Comparison of ENCODE assay signal across 15 mouse cellular contexts in the genomic region with DNA sequence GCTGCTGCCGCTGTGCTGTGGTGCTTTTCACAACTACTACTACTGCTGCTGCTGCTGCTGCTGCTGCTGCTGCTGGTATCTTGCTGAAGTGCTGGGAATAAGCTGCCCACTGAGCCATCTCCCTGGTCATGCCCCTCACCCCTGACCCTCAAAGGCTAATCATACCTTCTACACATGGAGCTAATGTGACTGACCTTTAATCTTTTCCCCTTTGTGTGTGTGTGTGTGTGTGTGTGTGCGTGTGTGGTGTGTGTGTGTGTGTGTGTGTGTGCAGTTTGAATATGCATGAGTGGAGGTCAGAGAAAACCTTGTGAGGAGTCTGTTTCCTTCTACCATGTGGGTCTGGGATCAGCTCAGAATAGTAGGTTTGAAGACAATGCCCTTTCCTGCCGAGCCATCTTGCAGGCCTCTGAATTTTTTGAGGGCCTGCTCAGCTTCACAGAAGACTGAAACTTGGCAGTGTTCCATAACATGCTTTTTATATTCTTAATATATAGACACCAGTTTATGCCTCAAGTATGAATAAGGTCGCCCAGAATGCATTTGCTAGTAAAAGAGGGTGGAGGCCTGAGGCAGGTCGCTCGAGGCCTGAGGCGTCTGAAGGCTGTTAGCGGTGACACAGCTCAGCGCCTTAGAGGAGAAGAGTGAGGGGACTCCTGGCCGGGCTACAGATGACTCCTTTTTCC. TPM values are rescaled to one million over a fixed set of nuclear protein-coding genes. Genes with fewer than 3 reads are reported as not detected.
DNase-seq lines count a peak whose midpoint lies in the region; ATAC-seq and TF ChIP-seq lines count a peak whose summit lies in the region.
"Had no signal": no experiment of that assay in that cellular context is flagged by ENCODE, and none has a peak within 500 bp of the region (broad histone marks: within the 10 kb centered on the region; RNA-seq: fewer than 3 reads in every experiment).

No protein-coding gene starts in this region.

- no peak overlapping the region for H3K4me2 ChIP-seq in kidney, postnatal 0 days (ENCODE audit: low read length)
- no peak overlapping the region for H3K4me2 ChIP-seq in hindbrain, embryonic 16.5 days (ENCODE audit: low read length)
- no peak overlapping the region for H3K4me2 ChIP-seq in neural tube, embryonic 13.5 days
- H3K4me2 ChIP-seq: embryonic facial prominence, embryonic 15.5 days had no signal

- TF ChIP-seq CTCF in kidney, postnatal 0 days (IDR thresholded peaks at IDR 0.05; ENCODE audit: low read depth): no peak

- DNase-seq in heart, adult 11 months: peak; percentile 74
- no peak for DNase-seq in heart, postnatal 10 days
- no peak for DNase-seq in kidney, postnatal 0 days (ENCODE audit: low spot score)
- DNase-seq in kidney, adult 11 months: no peak
- DNase-seq in spleen, postnatal 10 days (ENCODE audit: low spot score in 2 of 2): no peak
- no peak for DNase-seq in adrenal gland, adult 18-20 months (ENCODE audit: low spot score in 2 of 2)
- DNase-seq: adrenal gland, postnatal 25 days; cerebellum, adult 18-20 months; gastrocnemius, postnatal 36 days; layer of hippocampus, adult 9-11 months had no signal

- intact Hi-C loops in heart, postnatal 10 days (cut with DNase I): no loop called here

- no peaks in the 10 kb centered on the region for H3K36me3 ChIP-seq in kidney, postnatal 0 days (ENCODE audit: insufficient read depth, low read length)
- no peaks in the 10 kb centered on the region for H3K36me3 ChIP-seq in hindbrain, embryonic 16.5 days (ENCODE audit: control insufficient read depth, insufficient read depth, low read length)
- no peaks in the 10 kb centered on the region for H3K36me3 ChIP-seq in neural tube, embryonic 13.5 days
- H3K36me3 ChIP-seq: embryonic facial prominence, embryonic 15.5 days had no signal

- H3K27me3 ChIP-seq in kidney, postnatal 0 days (ENCODE audit: insufficient read depth, low read length): no peaks in the 10 kb centered on the region
- H3K27me3 ChIP-seq in hindbrain, embryonic 16.5 days (replicated peaks; ENCODE audit: control insufficient read depth, insufficient read depth, low read length): no peaks in the 10 kb centered on the region
- no peaks in the 10 kb centered on the region for H3K27me3 ChIP-seq in neural tube, embryonic 13.5 days
- H3K27me3 ChIP-seq: embryonic facial prominence, embryonic 15.5 days; Patski had no signal

- no peak overlapping the region for H3K4me3 ChIP-seq in kidney, postnatal 0 days (replicated peaks; ENCODE audit: low read depth, low read length)
- no peak overlapping the region for H3K4me3 ChIP-seq in hindbrain, embryonic 16.5 days (ENCODE audit: low read length)
- no peak overlapping the region for H3K4me3 ChIP-seq in neural tube, embryonic 13.5 days
- H3K4me3 ChIP-seq: embryonic facial prominence, embryonic 15.5 days had no signal

- no peak overlapping the region for H3K9ac ChIP-seq in kidney, postnatal 0 days (ENCODE audit: low read depth, low read length)
- no peak overlapping the region; the same call in 1 of the 2 replicates for H3K9ac ChIP-seq in hindbrain, embryonic 16.5 days (ENCODE audit: low read depth, low read length)
- no peak overlapping the region for H3K9ac ChIP-seq in neural tube, embryonic 13.5 days
- H3K9ac ChIP-seq: embryonic facial prominence, embryonic 15.5 days; liver, embryonic 14.5 days had no signal

- H3K27ac ChIP-seq in kidney, postnatal 0 days: peak overlapping the region; percentile 27; the same call in 1 of the 2 replicates
- H3K27ac ChIP-seq in hindbrain, embryonic 16.5 days (ENCODE audit: low read depth, low read length): peak overlapping the region; percentile 29; the same call in 1 of the 2 replicates
- peak overlapping the region; percentile 38; the same call in 1 of the 2 replicates for H3K27ac ChIP-seq in neural tube, embryonic 13.5 days (replicated peaks)
- H3K27ac ChIP-seq: embryonic facial prominence, embryonic 15.5 days; liver, embryonic 14.5 days had no signal

- H3K4me1 ChIP-seq in kidney, postnatal 0 days (replicated peaks; ENCODE audit: insufficient read depth, low read length): peaks cover 9% of the 10 kb centered on the region
- H3K4me1 ChIP-seq in hindbrain, embryonic 16.5 days (ENCODE audit: control insufficient read depth, insufficient read depth, low read depth, low read length): peaks cover 9% of the 10 kb centered on the region
- peaks cover 35% of the 10 kb centered on the region for H3K4me1 ChIP-seq in neural tube, embryonic 13.5 days (replicated peaks)

- H3K9me3 ChIP-seq in kidney, postnatal 0 days (replicated peaks; ENCODE audit: low read length): no peaks in the 10 kb centered on the region
- no peaks in the 10 kb centered on the region for H3K9me3 ChIP-seq in hindbrain, embryonic 16.5 days (ENCODE audit: control insufficient read depth, low read length)
- no peaks in the 10 kb centered on the region for H3K9me3 ChIP-seq in neural tube, embryonic 13.5 days
- H3K9me3 ChIP-seq: embryonic facial prominence, embryonic 15.5 days had no signal

- WGBS in kidney, postnatal 0 days: 37% methylated on average over 10 of the region's 10 CpGs
- WGBS in hindbrain, embryonic 16.5 days: 58% methylated on average over 10 of the region's 10 CpGs
- WGBS in neural tube, embryonic 13.5 days: 69% methylated on average over 10 of the region's 10 CpGs

- ATAC-seq in kidney, postnatal 0 days (replicated peaks; ENCODE audit: low FRiP score, low read depth): no peak
- ATAC-seq in hindbrain, embryonic 16.5 days: 0 out of 2 replicates have a peak, but pooled peaks have one; percentile 24
- ATAC-seq in neural tube, embryonic 13.5 days (ENCODE audit: low read depth): peak; percentile 60
- ATAC-seq: Patski had no signal

RNA-seq across cellular contexts. Expression of a gene that starts 12.2 kb away (rescaled TPM):
- 10 to 100 TPM; 40.2 to 41.6 TPM for total RNA-seq in heart, postnatal 10 days (2021)
- polyA plus RNA-seq in kidney, postnatal 0 days (2015; fragmentation: Nextera tagmentation; extraction: Ambion mirVana): 13.7 and 19.5 TPM in 2 replicates
- polyA plus RNA-seq in hindbrain, embryonic 16.5 days (2015; fragmentation: Nextera tagmentation; extraction: Ambion mirVana): 11.7 and 15.2 TPM in 2 replicates
- polyA plus RNA-seq in neural tube, embryonic 13.5 days (2015; fragmentation: Nextera tagmentation; extraction: Ambion mirVana): 16.7 and 22.3 TPM in 2 replicates
- total RNA-seq in adrenal gland, adult 18-20 months (2021): 10 to 100 TPM; 26.8 to 30.3 TPM

RNA-seq across cellular contexts. Expression of a gene that starts 44.8 kb away (rescaled TPM):
- total RNA-seq in heart, postnatal 10 days (2021): 10 to 100 TPM; 87.8 to 96.2 TPM
- 192 and 194 TPM in 2 replicates for polyA plus RNA-seq in kidney, postnatal 0 days (2015; fragmentation: Nextera tagmentation; extraction: Ambion mirVana)
- polyA plus RNA-seq in hindbrain, embryonic 16.5 days (2015; fragmentation: Nextera tagmentation; extraction: Ambion mirVana): 51.6 and 51.7 TPM in 2 replicates
- polyA plus RNA-seq in neural tube, embryonic 13.5 days (2015; fragmentation: Nextera tagmentation; extraction: Ambion mirVana): 99.0 and 103 TPM in 2 replicates
- 10 to 100 TPM; 18.6 to 21.4 TPM for total RNA-seq in adrenal gland, adult 18-20 months (2021)
